Mouse (Mus musculus): ENCODE results near the gene Gsta4.
"Not testable (repeated sequence)": the region's sequence is repeated elsewhere in the genome, so short reads cannot be mapped to it uniquely, and the experiment has no call there.

The Gsta4 gene

GRCm38 (mm10) chr9:78185686-78186085 lies 3.1 kb downstream of the Gsta4 start:
- DNase-seq, result no peak

- no peak for DNase-seq
These were observed 6.3 kb downstream of the Gsta4 start for GRCm38 (mm10) chr9:78188910-78189309.

GRCm38 (mm10) chr9:78190651-78191634 lies 8.4 kb downstream of the Gsta4 start:
- DNase-seq, result no peak

GRCm38 (mm10) chr9:78191736-78192135 lies 9.2 kb downstream of the Gsta4 start:
- DNase-seq, result no peak

- no peak for DNase-seq
These were observed 11.5 kb downstream of the Gsta4 start for GRCm38 (mm10) chr9:78193902-78194597.

GRCm38 (mm10) chr9:78195034-78195433 lies 12.5 kb downstream of the Gsta4 start:
- no peak for DNase-seq

GRCm38 (mm10) chr9:78197801-78198200 lies 15.2 kb downstream of the Gsta4 start:
- no peak for DNase-seq

- no peak for DNase-seq
These were observed 21.6 kb downstream of the Gsta4 start for GRCm38 (mm10) chr9:78204194-78204593.

- DNase-seq, result no peak
These were observed 26.4 kb downstream of the Gsta4 start for GRCm38 (mm10) chr9:78208956-78209355.

GRCm38 (mm10) chr9:78210079-78210478 lies 27.5 kb downstream of the Gsta4 start:
- DNase-seq, result no peak

- DNase-seq, result no peak
These were observed 28.2 kb downstream of the Gsta4 start for GRCm38 (mm10) chr9:78210821-78211220.

GRCm38 (mm10) chr9:78211521-78211920 lies 28.9 kb downstream of the Gsta4 start:
- DNase-seq, result no peak

GRCm38 (mm10) chr9:78212341-78213049 lies 29.9 kb downstream of the Gsta4 start:
- DNase-seq, result no peak

- no peak for DNase-seq
These were observed 34.5 kb downstream of the Gsta4 start for GRCm38 (mm10) chr9:78217074-78217473.

- DNase-seq, result no peak
These were observed 40.0 kb downstream of the Gsta4 start for GRCm38 (mm10) chr9:78222616-78223015.

- DNase-seq, result no peak
These were observed 40.8 kb downstream of the Gsta4 start for GRCm38 (mm10) chr9:78223221-78223902.

- no peak for DNase-seq
These were observed 41.8 kb downstream of the Gsta4 start for GRCm38 (mm10) chr9:78224418-78224817.

- no peak for DNase-seq
These were observed 42.7 kb downstream of the Gsta4 start for GRCm38 (mm10) chr9:78225304-78225703.

GRCm38 (mm10) chr9:78228122-78228521 lies 45.5 kb downstream of the Gsta4 start:
- no peak for DNase-seq

GRCm38 (mm10) chr9:78229658-78230057 lies 47.1 kb downstream of the Gsta4 start:
- not testable (repeated sequence) for DNase-seq

- not testable (repeated sequence) for DNase-seq
These were observed 47.9 kb downstream of the Gsta4 start, which contains the start of gene Gsta1 for GRCm38 (mm10) chr9:78230461-78230860. Gene Gsta1, plus strand, starts transcription at chr9:78230656.

- not testable (repeated sequence) for DNase-seq
These were observed 50.6 kb downstream of the Gsta4 start for GRCm38 (mm10) chr9:78233121-78233695.

All from cerebellum, adult 11-12 months (tissue).